Mouse (Mus musculus) hindbrain, embryonic 14.5 days (tissue): ENCODE measurements around the gene Msn. TPM values are rescaled to one million over a fixed set of nuclear protein-coding genes. Genes with fewer than 3 reads are reported as not detected.

Experiments used
- ATAC-seq: fragments of 200-750 bp; cut with Nextera tagmentation; 2 replicates; pipeline ENCODE4 v1.8.0; 2017; ENCODE audit warnings: moderate number of reproducible peaks, mild to moderate bottlenecking, moderate TSS enrichment, moderate library complexity; ENCODE audit not compliant: low FRiP score
- DNase-seq: peaks from one replicate; pipeline ENCODE4 v3.0.0-alpha.2; 2015; ENCODE audit warnings: low spot score
- H3K27ac ChIP-seq: fragments of 300-500 bp; sonication (generic); 2 replicates; pipeline ENCODE4 v1.5.1; 2014; ENCODE audit warnings: mild to moderate bottlenecking, moderate library complexity
- H3K27me3 ChIP-seq: fragments of 300-500 bp; sonication (generic); 2 replicates; pipeline ENCODE4 v1.6.1; 2014; ENCODE audit warnings: mild to moderate bottlenecking, low read length, mixed read lengths; ENCODE audit not compliant: control insufficient read depth, insufficient read depth
- H3K36me3 ChIP-seq: fragments of 300-500 bp; sonication (generic); replicated peaks from 2 replicates; pipeline ENCODE4 v1.6.1; 2014; ENCODE audit not compliant: control insufficient read depth, insufficient read depth
- H3K4me1 ChIP-seq: fragments of 300-500 bp; sonication (generic); replicated peaks from 2 replicates; pipeline ENCODE4 v1.6.1; 2014; ENCODE audit warnings: antibody characterized with exemption, low read length, mixed read lengths; ENCODE audit not compliant: control insufficient read depth, insufficient read depth
- H3K4me2 ChIP-seq: fragments of 300-500 bp; sonication (generic); replicated peaks from 2 replicates; pipeline ENCODE4 v1.6.1; 2014; ENCODE audit warnings: mild to moderate bottlenecking, moderate library complexity
- H3K4me3 ChIP-seq: fragments of 300-500 bp; sonication (generic); replicated peaks from 2 replicates; pipeline ENCODE4 v1.5.1; 2014; ENCODE audit warnings: mild to moderate bottlenecking, low read length
- H3K9ac ChIP-seq: fragments of 300-500 bp; sonication (generic); 2 replicates; pipeline ENCODE4 v1.6.1; 2014
- H3K9me3 ChIP-seq: fragments of 300-500 bp; sonication (generic); 2 replicates; pipeline ENCODE4 v1.6.1; 2016; ENCODE audit warnings: low read length; ENCODE audit not compliant: control insufficient read depth
- WGBS: fragments of 180-500 bp; shearing (Covaris S2); extraction: QIAGEN DNeasy Blood & Tissue Kit; methylation state at CpG from one replicate; pipeline ENCODE4 v1.1.7; 2014; 5-methylcytosine and 5-hydroxymethylcytosine counted together
- polyA plus RNA-seq: library from polyadenylated mRNA; unstranded; fragments of >200 nt; fragmentation: Nextera tagmentation; extraction: Ambion mirVana; gene quantifications from 2 replicates; pipeline ENCODE4 v1.2.1, GENCODE M21; 2014

The Msn gene
- polyA plus RNA-seq, 1 experiment from 2014 or later: 42.1 TPM

DNA sequence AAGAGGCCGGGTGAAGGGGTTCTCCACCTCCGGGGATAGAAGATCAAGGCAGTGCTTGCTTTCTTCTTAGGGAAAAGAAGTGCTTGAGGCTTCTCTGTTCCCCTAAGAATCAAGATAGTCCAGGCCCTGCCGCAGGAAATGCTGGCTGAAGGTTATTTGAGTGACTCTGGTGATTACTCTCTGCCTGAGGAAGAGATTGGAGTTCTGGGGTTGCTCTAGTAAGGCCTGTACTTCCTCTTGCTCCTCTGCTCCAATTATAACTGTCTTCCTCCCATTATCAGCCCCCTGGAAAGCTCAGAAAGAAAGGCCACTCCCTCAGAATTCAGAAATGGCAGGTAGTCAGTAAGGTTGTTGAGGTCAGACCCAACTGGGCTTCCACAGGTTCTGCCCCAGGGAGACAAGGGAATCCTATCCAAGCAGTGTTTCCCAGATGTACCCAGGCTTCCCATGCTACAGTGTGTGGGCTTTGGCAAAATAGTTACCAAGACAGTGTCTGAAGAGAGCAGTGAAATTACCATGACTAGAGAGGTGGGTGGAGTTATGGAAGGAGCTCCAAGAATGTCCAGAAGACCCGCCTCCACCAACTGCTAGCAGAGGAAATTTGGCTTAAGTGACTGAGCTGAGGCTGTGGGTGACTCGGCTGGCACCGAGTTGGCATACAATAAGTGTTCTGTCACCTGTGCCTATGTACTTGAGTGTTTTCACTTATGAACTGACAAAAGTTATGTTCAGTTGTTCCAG lies 39.2 kb downstream of the Msn start:
- Histone ChIP-seq H3K4me2 (no peak overlapping the region), H3K9ac (no peak overlapping the region), H3K27me3 (0 out of 2 replicates have a peak, but pooled peaks cover 4% of the 10 kb centered on the region), H3K4me1 (no peaks in the 10 kb centered on the region), H3K27ac (no peak overlapping the region), H3K36me3 (no peaks in the 10 kb centered on the region), H3K9me3 (no peaks in the 10 kb centered on the region), H3K4me3 (no peak overlapping the region)
- no peak for DNase-seq
- 75% methylated on average over 6 of the region's 6 CpGs for WGBS
- ATAC-seq: no peak

DNA sequence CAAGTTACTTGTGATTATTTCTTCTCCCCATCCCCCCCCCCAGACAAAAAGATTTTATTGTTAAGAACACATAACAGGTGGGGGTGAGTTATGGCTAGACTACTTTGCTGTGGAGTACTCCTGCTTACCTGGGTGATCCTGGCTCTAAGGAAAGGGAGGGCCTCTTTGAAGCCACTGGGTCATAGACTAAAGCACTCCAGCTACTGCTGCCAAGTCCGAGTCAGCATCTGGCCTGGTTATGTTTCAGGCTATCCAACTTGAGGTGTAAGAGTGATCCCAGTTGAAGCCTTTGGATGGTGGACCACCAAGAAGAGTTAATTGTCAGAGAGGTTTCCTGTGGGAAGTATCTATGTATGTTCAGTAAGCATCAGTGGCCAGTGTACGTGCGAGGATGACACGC lies 39.7 kb downstream of the Msn start:
- H3K4me2 ChIP-seq: no peak overlapping the region
- no peak overlapping the region for H3K4me3 ChIP-seq
- no peaks in the 10 kb centered on the region for H3K4me1 ChIP-seq
- no peak overlapping the region for H3K9ac ChIP-seq
- H3K27me3 ChIP-seq: 0 out of 2 replicates have a peak, but pooled peaks cover 4% of the 10 kb centered on the region
- H3K9me3 ChIP-seq: no peaks in the 10 kb centered on the region
- no peaks in the 10 kb centered on the region for H3K36me3 ChIP-seq
- ATAC-seq (no peak), DNase-seq (no peak)
- 95% methylated on average over 4 of the region's 4 CpGs for WGBS
- no peak overlapping the region for H3K27ac ChIP-seq

DNA sequence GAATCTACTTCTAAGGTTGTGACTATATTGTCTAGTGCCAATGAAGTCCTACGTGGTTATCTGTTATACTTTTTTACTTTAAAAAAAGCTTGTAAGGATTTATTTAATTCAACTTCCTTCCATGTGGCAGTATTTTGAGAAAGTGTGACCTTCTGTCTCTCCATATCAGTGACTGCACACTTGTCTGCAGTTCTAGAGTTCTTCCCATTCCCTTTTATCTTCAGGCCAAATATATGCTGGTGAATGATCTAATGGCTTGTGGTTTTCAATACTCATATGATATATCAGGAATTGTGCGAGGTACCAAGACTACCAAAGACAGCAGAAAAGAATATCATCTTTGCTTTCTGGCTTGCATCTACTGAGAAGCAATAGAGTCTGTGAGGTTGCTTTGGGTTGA lies 43.4 kb downstream of the Msn start:
- H3K9ac ChIP-seq: no peak overlapping the region
- no peak overlapping the region for H3K4me3 ChIP-seq
- 94% methylated on average over 2 of the region's 2 CpGs for WGBS
- H3K9me3 ChIP-seq: no peaks in the 10 kb centered on the region
- H3K27me3 ChIP-seq: no peaks in the 10 kb centered on the region
- H3K36me3 ChIP-seq: no peaks in the 10 kb centered on the region
- H3K4me2 ChIP-seq: no peak overlapping the region
- no peak overlapping the region for H3K27ac ChIP-seq
- ATAC-seq (no peak), DNase-seq (no peak)
- no peaks in the 10 kb centered on the region for H3K4me1 ChIP-seq

DNA sequence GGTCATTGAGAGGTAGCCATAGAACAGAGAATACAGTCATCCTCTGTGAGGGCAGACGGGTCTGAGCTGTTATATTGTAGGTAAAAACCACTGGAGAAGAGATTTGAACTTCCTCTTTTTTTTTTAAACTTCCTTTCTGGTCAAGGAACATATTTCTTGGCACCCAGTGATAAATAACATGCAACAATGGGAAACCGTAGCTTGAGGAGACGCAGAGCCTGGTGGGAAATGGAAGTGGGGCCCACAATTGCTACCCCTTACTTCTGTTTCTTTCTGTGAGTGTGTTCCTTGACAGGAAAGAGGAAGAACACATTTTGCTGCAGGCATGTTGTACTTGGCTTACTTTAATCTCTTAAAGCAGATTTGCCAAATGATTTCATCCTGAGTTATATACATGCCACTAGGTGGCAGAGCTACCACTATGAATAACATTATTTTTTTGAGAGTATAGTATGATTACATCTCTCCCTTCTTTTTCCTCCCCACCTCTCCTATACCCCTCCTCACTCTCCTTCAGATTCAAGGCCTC lies 49.2 kb downstream of the Msn start:
- no peak for ATAC-seq
- no peak overlapping the region for H3K9ac ChIP-seq
- H3K4me1 ChIP-seq: no peaks in the 10 kb centered on the region
- 82% methylated on average over 3 of the region's 3 CpGs for WGBS
- no peaks in the 10 kb centered on the region for H3K36me3 ChIP-seq
- no peaks in the 10 kb centered on the region for H3K9me3 ChIP-seq
- H3K27me3 ChIP-seq: no peaks in the 10 kb centered on the region
- no peak overlapping the region for H3K4me2 ChIP-seq
- peak; percentile 33 for DNase-seq
- H3K27ac ChIP-seq: no peak overlapping the region
- no peak overlapping the region for H3K4me3 ChIP-seq

DNA sequence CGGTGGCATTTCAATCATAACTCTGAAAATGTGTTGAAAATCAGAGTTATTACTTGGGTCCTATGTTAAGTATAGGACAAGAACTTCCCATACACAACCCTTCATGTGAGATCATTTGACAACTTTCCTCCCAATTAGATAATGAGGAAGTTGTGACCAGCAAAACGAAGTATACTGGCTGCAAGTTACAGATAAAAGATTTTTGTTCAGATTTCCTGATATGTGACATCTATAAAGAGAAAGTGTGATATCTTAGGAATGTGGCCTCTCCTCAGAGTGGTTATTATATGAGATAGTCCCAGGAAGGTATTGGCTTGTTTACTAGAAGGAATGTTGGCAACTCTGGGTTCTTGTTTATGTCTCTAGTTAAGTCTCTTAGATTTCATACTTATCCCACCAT lies 52.4 kb downstream of the Msn start:
- Histone ChIP-seq H3K9ac (no peak overlapping the region), H3K4me1 (no peaks in the 10 kb centered on the region), H3K4me2 (no peak overlapping the region), H3K4me3 (no peak overlapping the region), H3K27ac (no peak overlapping the region), H3K9me3 (no peaks in the 10 kb centered on the region), H3K27me3 (no peaks in the 10 kb centered on the region), H3K36me3 (no peaks in the 10 kb centered on the region)
- no peak for ATAC-seq
- no peak for DNase-seq
- WGBS: 84% methylated on average over 2 of the region's 2 CpGs

DNA sequence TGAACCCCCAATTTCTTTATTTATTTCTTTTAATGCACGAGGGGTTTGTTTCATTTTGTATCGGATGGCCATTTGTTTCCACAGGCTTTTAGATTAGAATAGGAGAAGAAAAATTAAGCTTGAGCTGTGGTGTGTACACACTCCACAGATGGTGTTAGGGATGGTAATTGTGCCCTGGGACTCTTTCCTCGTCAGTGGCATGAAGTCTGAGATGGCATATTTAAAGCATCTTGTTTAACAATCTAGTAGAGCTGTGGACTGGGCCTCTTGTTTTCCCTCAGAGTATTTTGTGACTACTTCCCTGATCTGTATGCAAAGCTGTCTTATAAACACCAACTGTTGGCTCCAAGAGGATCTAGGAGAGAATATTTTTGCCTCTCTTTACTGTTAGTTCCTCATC lies 57.5 kb downstream of the Msn start:
- DNase-seq: no peak
- no peak overlapping the region for H3K4me2 ChIP-seq
- no peak for ATAC-seq
- H3K9ac ChIP-seq: no peak overlapping the region
- H3K4me3 ChIP-seq: no peak overlapping the region
- no peak overlapping the region for H3K27ac ChIP-seq
- H3K9me3 ChIP-seq: no peaks in the 10 kb centered on the region
- no peaks in the 10 kb centered on the region for H3K4me1 ChIP-seq
- H3K27me3 ChIP-seq: no peaks in the 10 kb centered on the region
- WGBS: 84% methylated on average over 3 of the region's 3 CpGs
- H3K36me3 ChIP-seq: no peaks in the 10 kb centered on the region

DNA sequence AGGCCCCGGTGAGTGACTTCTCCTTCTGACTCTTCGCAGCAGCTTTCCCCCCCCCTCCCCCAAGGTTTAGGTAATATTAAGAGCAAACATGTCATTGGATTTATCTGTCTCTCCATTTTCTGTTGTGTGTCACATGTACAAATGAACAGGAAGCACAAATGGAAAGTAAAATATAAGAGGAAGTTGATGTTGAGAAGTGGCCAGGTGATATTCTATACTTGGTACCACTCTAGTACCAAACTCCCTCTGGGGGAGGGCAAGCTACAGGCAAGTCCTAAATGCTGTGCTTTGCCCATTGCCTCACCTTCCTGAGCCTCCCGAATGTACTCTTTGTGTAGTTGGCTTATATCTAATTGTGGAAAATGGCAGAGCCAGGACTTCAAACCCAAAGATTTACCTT lies 62.1 kb downstream of the Msn start:
- WGBS: 100% methylated on average over 3 of the region's 3 CpGs
- Histone ChIP-seq H3K4me2 (no peak overlapping the region), H3K27me3 (no peaks in the 10 kb centered on the region), H3K36me3 (no peaks in the 10 kb centered on the region), H3K9ac (no peak overlapping the region), H3K4me1 (no peaks in the 10 kb centered on the region), H3K4me3 (no peak overlapping the region), H3K9me3 (no peaks in the 10 kb centered on the region), H3K27ac (no peak overlapping the region)
- no peak for ATAC-seq
- no peak for DNase-seq

DNA sequence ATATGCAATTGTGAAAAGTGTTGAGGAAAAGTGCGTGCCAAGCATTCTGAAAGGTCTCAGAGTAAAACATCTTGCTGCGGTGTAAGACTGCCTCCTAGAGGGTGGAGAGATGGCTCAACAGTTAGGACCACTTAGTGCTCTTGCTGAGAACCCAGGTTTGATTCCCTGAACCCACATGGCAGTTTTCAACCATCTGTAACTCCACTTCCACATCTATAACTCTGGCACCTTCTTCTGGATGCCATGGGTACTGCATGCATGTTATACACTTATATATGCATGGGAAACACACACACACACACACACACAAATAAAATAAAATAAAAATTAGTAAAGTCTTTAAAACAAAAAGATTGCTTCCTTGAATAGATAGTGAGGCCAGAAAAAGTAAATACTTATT lies 66.7 kb downstream of the Msn start:
- Histone ChIP-seq H3K4me3 (no peak overlapping the region), H3K36me3 (no peaks in the 10 kb centered on the region), H3K4me2 (no peak overlapping the region), H3K27ac (no peak overlapping the region), H3K9me3 (no peaks in the 10 kb centered on the region), H3K27me3 (no peaks in the 10 kb centered on the region), H3K9ac (no peak overlapping the region), H3K4me1 (no peaks in the 10 kb centered on the region)
- ATAC-seq (no peak), DNase-seq (no peak)
- WGBS: 87% methylated on average over 2 of the region's 2 CpGs

DNA sequence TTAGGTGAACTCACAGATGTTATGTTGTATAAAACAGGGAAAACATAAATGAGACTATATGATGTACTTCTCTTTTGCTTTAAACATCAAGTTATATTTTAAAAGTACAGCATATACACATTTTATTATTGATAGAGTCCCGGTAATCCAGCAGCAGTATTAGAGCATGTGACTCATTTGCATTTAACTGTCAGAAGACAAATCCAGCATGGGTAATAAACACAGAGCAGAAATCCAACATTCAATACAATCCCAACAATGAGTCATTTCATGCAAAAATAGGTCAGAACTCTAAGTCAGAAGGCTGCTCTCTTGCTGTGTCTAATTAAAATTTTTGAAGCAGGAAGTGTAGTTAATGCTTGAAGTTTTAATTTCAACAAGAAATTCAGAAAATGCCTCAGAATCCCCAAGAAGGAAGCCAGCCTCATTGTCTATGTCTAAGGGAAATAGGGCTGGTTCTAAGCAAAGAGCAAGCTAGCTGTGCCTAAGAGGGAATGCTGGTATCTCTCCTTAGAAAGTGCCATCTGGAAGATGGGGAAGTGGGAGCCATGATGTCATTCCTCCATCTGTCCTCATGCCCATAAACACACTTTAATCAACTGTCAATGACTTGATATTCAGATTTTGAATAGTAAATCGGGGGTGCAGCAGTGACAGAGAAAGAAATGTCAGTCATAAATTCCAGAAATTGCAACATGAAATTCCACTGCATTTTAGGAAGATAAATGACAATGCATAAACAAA lies 76.0 kb downstream of the Msn start:
- Histone ChIP-seq H3K36me3 (no peaks in the 10 kb centered on the region), H3K4me3 (no peak overlapping the region), H3K9ac (no peak overlapping the region), H3K27me3 (no peaks in the 10 kb centered on the region), H3K27ac (no peak overlapping the region), H3K4me2 (no peak overlapping the region), H3K4me1 (no peaks in the 10 kb centered on the region), H3K9me3 (no peaks in the 10 kb centered on the region)
- ATAC-seq (no peak), DNase-seq (no peak)
- WGBS: 70% methylated on average over 2 of the region's 2 CpGs
